Mouse (Mus musculus) CH12.LX (cell line): ENCODE data around the gene Adad2.

Experiments used
- CHD2 ChIP-seq: IDR thresholded peaks from 2 replicates; pipeline ENCODE4 v1.6.1; 2011; ENCODE audit warnings: low read length, improper control_type of control experiment
- CTCF ChIP-seq, 2 experiments: IDR thresholded peaks in 1 of 2; conservative IDR thresholded peaks in 1 of 2; 2 replicates each; pipeline ENCODE4 v1.5.1; 2011 to 2012; ENCODE audit warnings: low read depth in 2 of 2, low read length in 2 of 2, improper control_type of control experiment in 1 of 2, inconsistent platforms in 1 of 2, mild to moderate bottlenecking in 1 of 2, moderate library complexity in 1 of 2
- EP300 ChIP-seq: IDR thresholded peaks from 2 replicates; pipeline ENCODE4 v1.6.1; 2011; ENCODE audit warnings: low read length, improper control_type of control experiment
- JUND ChIP-seq: conservative IDR thresholded peaks from 2 replicates; pipeline ENCODE4 v1.6.1; 2011; ENCODE audit warnings: low read depth, low read length, improper control_type of control experiment
- MAX ChIP-seq: IDR thresholded peaks from 2 replicates; pipeline ENCODE4 v1.6.1; 2011; ENCODE audit warnings: low read length, improper control_type of control experiment
- MAZ ChIP-seq: IDR thresholded peaks from 2 replicates; pipeline ENCODE4 v1.6.1; 2012; ENCODE audit warnings: low read depth, mild to moderate bottlenecking, inconsistent platforms, low read length, improper control_type of control experiment, moderate library complexity
- MXI1 ChIP-seq: IDR thresholded peaks from 2 replicates; pipeline ENCODE4 v1.6.1; 2011; ENCODE audit warnings: mild to moderate bottlenecking, low read depth, low read length, improper control_type of control experiment
- NRF1 ChIP-seq: IDR thresholded peaks from 2 replicates; pipeline ENCODE4 v1.6.1; 2014; ENCODE audit warnings: low read depth, mild to moderate bottlenecking, inconsistent platforms, low read length, improper control_type of control experiment, moderate library complexity
- POLR2A ChIP-seq: IDR thresholded peaks from 2 replicates; pipeline ENCODE4 v1.6.1; 2011; ENCODE audit warnings: low read depth, mild to moderate bottlenecking, improper control_type of control experiment, low read length
- RCOR1 ChIP-seq: conservative IDR thresholded peaks from 2 replicates; pipeline ENCODE4 v1.6.1; 2012; ENCODE audit warnings: low read depth, mild to moderate bottlenecking, inconsistent platforms, low read length, improper control_type of control experiment
- UBTF ChIP-seq: IDR thresholded peaks from 2 replicates; pipeline ENCODE4 v1.6.1; 2012; ENCODE audit warnings: low read depth, mild to moderate bottlenecking, inconsistent platforms, low read length, improper control_type of control experiment, moderate library complexity
- ZMIZ1 ChIP-seq: IDR thresholded peaks from 2 replicates; pipeline ENCODE4 v1.6.1; 2012; ENCODE audit warnings: low read depth, mild to moderate bottlenecking, inconsistent platforms, low read length, improper control_type of control experiment

DNA sequence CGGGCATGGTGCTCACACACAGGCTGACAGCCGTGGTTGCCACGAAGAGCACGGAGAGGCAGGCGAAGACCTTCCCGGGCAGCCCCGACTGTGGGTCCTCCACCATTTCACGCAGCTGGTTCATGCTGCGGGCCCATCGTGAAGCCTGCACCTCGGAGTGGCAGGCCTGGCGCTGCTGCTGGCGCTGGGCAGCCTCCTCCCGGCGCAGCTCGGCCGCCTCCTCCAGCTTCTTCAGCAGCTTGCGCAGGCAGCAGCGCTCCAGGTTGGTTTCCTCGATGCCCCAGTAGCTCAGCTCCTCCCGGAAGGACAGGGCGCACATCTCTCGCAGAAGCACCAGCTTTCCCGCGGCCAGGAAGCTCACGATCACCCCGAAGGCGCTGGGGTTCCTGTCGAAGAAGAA lies 20.4 kb downstream of the Adad2 start:
- TF ChIP-seq CHD2 = no peak
- TF ChIP-seq RCOR1 = no peak
- no peak for TF ChIP-seq POLR2A
- TF ChIP-seq NRF1 = no peak
- no peak for TF ChIP-seq CTCF (conservative IDR thresholded peaks at IDR 0.05 in 1 of 2, IDR thresholded peaks at IDR 0.05 in 1 of 2; ENCODE audit: low read depth in 2 of 2, low read length in 2 of 2)
- no peak for TF ChIP-seq MAZ
- no peak for TF ChIP-seq UBTF
- no peak for TF ChIP-seq MAX
- TF ChIP-seq MXI1 = no peak
- TF ChIP-seq ZMIZ1 = no peak
- TF ChIP-seq EP300 = no peak
- no peak for TF ChIP-seq JUND
